In the genomic region with DNA sequence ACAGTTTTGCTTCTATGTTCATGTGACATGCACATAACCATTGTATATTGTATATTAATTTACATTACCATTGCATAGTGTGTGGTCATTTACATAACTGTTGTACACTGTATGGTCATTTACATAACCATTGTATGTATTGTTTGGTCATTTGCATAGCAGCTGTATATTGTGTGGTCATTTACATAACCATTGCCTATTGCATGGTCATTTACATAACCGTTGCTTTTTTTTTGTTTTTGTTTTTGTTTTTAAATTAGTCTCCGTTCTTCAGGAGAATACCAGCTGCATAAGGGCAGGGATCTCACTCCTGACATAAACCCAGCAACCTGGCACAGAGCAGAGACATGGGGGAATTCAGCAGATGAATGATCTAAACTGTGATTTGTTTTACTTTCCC, we compare ENCODE assay signal across 26 mouse cellular contexts.
DNase-seq lines count a peak whose midpoint lies in the region; ATAC-seq and TF ChIP-seq lines count a peak whose summit lies in the region.
"Had no signal": no experiment of that assay in that cellular context is flagged by ENCODE, and none has a peak within 500 bp of the region (broad histone marks: within the 10 kb centered on the region; RNA-seq: fewer than 3 reads in every experiment).

No protein-coding gene starts in this region.

- peak; percentile 52 for DNase-seq in forebrain, embryonic 14.5 days (ENCODE audit: low spot score)
- DNase-seq in forebrain, embryonic 11.5 days (ENCODE audit: low spot score), result no peak
- DNase-seq in midbrain, postnatal 0 days (ENCODE audit: low spot score), result no peak
- DNase-seq in R1 (ENCODE audit: low read depth, low spot score), result peak; percentile 36
- DNase-seq in left cerebral cortex, adult 8-10 months (ENCODE audit: low spot score in 2 of 2), result no peak
- DNase-seq: adrenal gland, postnatal 25 days; cerebellum, adult 18-20 months; cerebellum, postnatal 10 days; gastrocnemius, postnatal 10 days; heart, postnatal 14 days; kidney, adult 2 months; kidney, postnatal 36 days; right cerebral cortex, adult 18-20 months; spleen, adult 18-20 months; thymus, postnatal 14 days had no signal

- H3K9ac ChIP-seq in forebrain, embryonic 14.5 days (ENCODE audit: low read length), result no peak overlapping the region
- H3K9ac ChIP-seq in forebrain, embryonic 11.5 days (ENCODE audit: low read length), result no peak overlapping the region
- no peak overlapping the region for H3K9ac ChIP-seq in midbrain, embryonic 12.5 days (replicated peaks)
- H3K9ac ChIP-seq in midbrain, postnatal 0 days (replicated peaks; ENCODE audit: low read length, poor library complexity, severe bottlenecking), result no peak overlapping the region
- no peak overlapping the region for H3K9ac ChIP-seq in forebrain, embryonic 16.5 days (replicated peaks; ENCODE audit: low read depth, low read length)
- H3K9ac ChIP-seq: embryonic facial prominence, embryonic 13.5 days; hindbrain, embryonic 15.5 days; intestine, embryonic 15.5 days; limb, embryonic 13.5 days; lung, embryonic 15.5 days had no signal

- H3K27me3 ChIP-seq in forebrain, embryonic 14.5 days (replicated peaks; ENCODE audit: control insufficient read depth, insufficient read depth, low read length), result no peaks in the 10 kb centered on the region
- no peaks in the 10 kb centered on the region for H3K27me3 ChIP-seq in forebrain, embryonic 11.5 days (ENCODE audit: control insufficient read depth, insufficient read depth, low read length)
- no peaks in the 10 kb centered on the region for H3K27me3 ChIP-seq in midbrain, embryonic 12.5 days
- H3K27me3 ChIP-seq in midbrain, postnatal 0 days (ENCODE audit: insufficient read depth, low read length), result no peaks in the 10 kb centered on the region
- no peaks in the 10 kb centered on the region for H3K27me3 ChIP-seq in forebrain, embryonic 16.5 days (replicated peaks; ENCODE audit: control insufficient read depth, insufficient read depth, low read length)
- H3K27me3 ChIP-seq: embryonic facial prominence, embryonic 13.5 days; hindbrain, embryonic 15.5 days; intestine, embryonic 15.5 days; limb, embryonic 13.5 days; lung, embryonic 15.5 days; Patski had no signal

- no peak overlapping the region for H3K4me2 ChIP-seq in forebrain, embryonic 14.5 days (ENCODE audit: low read length)
- H3K4me2 ChIP-seq in forebrain, embryonic 11.5 days (ENCODE audit: low read depth, low read length, severe bottlenecking), result no peak overlapping the region
- no peak overlapping the region for H3K4me2 ChIP-seq in midbrain, embryonic 12.5 days (replicated peaks)
- no peak overlapping the region for H3K4me2 ChIP-seq in midbrain, postnatal 0 days (ENCODE audit: low read depth, low read length, poor library complexity, severe bottlenecking)
- H3K4me2 ChIP-seq in forebrain, embryonic 16.5 days (ENCODE audit: low read length), result no peak overlapping the region
- H3K4me2 ChIP-seq: embryonic facial prominence, embryonic 13.5 days; hindbrain, embryonic 15.5 days; intestine, embryonic 15.5 days; limb, embryonic 13.5 days; liver, embryonic 11.5 days; lung, embryonic 15.5 days had no signal

- no peaks in the 10 kb centered on the region for H3K4me1 ChIP-seq in forebrain, embryonic 14.5 days (ENCODE audit: control insufficient read depth, insufficient read depth, low read length)
- H3K4me1 ChIP-seq in forebrain, embryonic 11.5 days (replicated peaks; ENCODE audit: control insufficient read depth, insufficient read depth, low read length), result no peaks in the 10 kb centered on the region
- H3K4me1 ChIP-seq in midbrain, embryonic 12.5 days, result no peaks in the 10 kb centered on the region
- H3K4me1 ChIP-seq in midbrain, postnatal 0 days (ENCODE audit: insufficient read depth, low read length), result no peaks in the 10 kb centered on the region
- H3K4me1 ChIP-seq in forebrain, embryonic 16.5 days (replicated peaks; ENCODE audit: control insufficient read depth, insufficient read depth, low read length), result no peaks in the 10 kb centered on the region
- H3K4me1 ChIP-seq: embryonic facial prominence, embryonic 13.5 days; hindbrain, embryonic 15.5 days; intestine, embryonic 15.5 days; limb, embryonic 13.5 days; lung, embryonic 15.5 days had no signal

- WGBS in forebrain, embryonic 14.5 days, result 60% methylated on average over 2 of the region's 2 CpGs
- WGBS in forebrain, embryonic 11.5 days, result 88% methylated on average over 2 of the region's 2 CpGs
- 79% methylated on average over 2 of the region's 2 CpGs for WGBS in midbrain, embryonic 12.5 days
- 62% methylated on average over 2 of the region's 2 CpGs for WGBS in midbrain, postnatal 0 days
- 46% methylated on average over 2 of the region's 2 CpGs for WGBS in forebrain, embryonic 16.5 days

- no peaks in the 10 kb centered on the region for H3K36me3 ChIP-seq in forebrain, embryonic 14.5 days (ENCODE audit: control insufficient read depth, insufficient read depth, low read length)
- no peaks in the 10 kb centered on the region for H3K36me3 ChIP-seq in forebrain, embryonic 11.5 days (ENCODE audit: control insufficient read depth, insufficient read depth, low read length)
- H3K36me3 ChIP-seq in midbrain, embryonic 12.5 days, result no peaks in the 10 kb centered on the region
- H3K36me3 ChIP-seq in midbrain, postnatal 0 days (ENCODE audit: insufficient read depth, low read length), result no peaks in the 10 kb centered on the region
- no peaks in the 10 kb centered on the region for H3K36me3 ChIP-seq in forebrain, embryonic 16.5 days (ENCODE audit: control insufficient read depth, insufficient read depth)
- H3K36me3 ChIP-seq: embryonic facial prominence, embryonic 13.5 days; hindbrain, embryonic 15.5 days; intestine, embryonic 15.5 days; limb, embryonic 13.5 days; lung, embryonic 15.5 days had no signal

- peak; percentile 91 for ATAC-seq in forebrain, embryonic 14.5 days
- no peak for ATAC-seq in forebrain, embryonic 11.5 days (replicated peaks; ENCODE audit: low FRiP score)
- ATAC-seq in midbrain, embryonic 12.5 days (ENCODE audit: low FRiP score, low read depth), result peak; percentile 65
- ATAC-seq in midbrain, postnatal 0 days (ENCODE audit: low FRiP score), result no peak
- peak; percentile 77 for ATAC-seq in forebrain, embryonic 16.5 days
- ATAC-seq: intestine, embryonic 15.5 days; Patski had no signal

- no peak overlapping the region for H3K27ac ChIP-seq in forebrain, embryonic 14.5 days (ENCODE audit: low read depth, low read length)
- no peak overlapping the region for H3K27ac ChIP-seq in forebrain, embryonic 11.5 days (ENCODE audit: low read depth, low read length)
- no peak overlapping the region for H3K27ac ChIP-seq in midbrain, embryonic 12.5 days (replicated peaks)
- H3K27ac ChIP-seq in midbrain, postnatal 0 days (ENCODE audit: low read depth, low read length), result no peak overlapping the region
- H3K27ac ChIP-seq in forebrain, embryonic 16.5 days (ENCODE audit: low read length), result no peak overlapping the region
- H3K27ac ChIP-seq: embryonic facial prominence, embryonic 13.5 days; hindbrain, embryonic 15.5 days; intestine, embryonic 15.5 days; layer of hippocampus, adult 2 months; left cerebral cortex, adult 2 months; limb, embryonic 13.5 days; lung, embryonic 15.5 days had no signal

- no peaks in the 10 kb centered on the region for H3K9me3 ChIP-seq in forebrain, embryonic 14.5 days (replicated peaks; ENCODE audit: control insufficient read depth, low read length)
- H3K9me3 ChIP-seq in forebrain, embryonic 11.5 days (ENCODE audit: control insufficient read depth, low read length), result no peaks in the 10 kb centered on the region
- no peaks in the 10 kb centered on the region for H3K9me3 ChIP-seq in midbrain, embryonic 12.5 days
- no peaks in the 10 kb centered on the region for H3K9me3 ChIP-seq in midbrain, postnatal 0 days (ENCODE audit: low read length)
- H3K9me3 ChIP-seq in forebrain, embryonic 16.5 days (ENCODE audit: control insufficient read depth, low read length), result no peaks in the 10 kb centered on the region; the same call in 1 of the 2 replicates
- H3K9me3 ChIP-seq: embryonic facial prominence, embryonic 13.5 days; hindbrain, embryonic 15.5 days; intestine, embryonic 15.5 days; lung, embryonic 15.5 days had no signal

- TF ChIP-seq CTCF in midbrain, postnatal 0 days (IDR thresholded peaks at IDR 0.05), result no peak

- H3K4me3 ChIP-seq in forebrain, embryonic 14.5 days (ENCODE audit: low read depth, low read length), result no peak overlapping the region
- H3K4me3 ChIP-seq in forebrain, embryonic 11.5 days (ENCODE audit: low read depth, low read length), result no peak overlapping the region
- H3K4me3 ChIP-seq in midbrain, embryonic 12.5 days, result no peak overlapping the region
- no peak overlapping the region for H3K4me3 ChIP-seq in midbrain, postnatal 0 days (ENCODE audit: low read depth, low read length)
- no peak overlapping the region for H3K4me3 ChIP-seq in forebrain, embryonic 16.5 days (replicated peaks; ENCODE audit: low read length)
- H3K4me3 ChIP-seq: embryonic facial prominence, embryonic 13.5 days; hindbrain, embryonic 15.5 days; intestine, embryonic 15.5 days; layer of hippocampus, adult 2 months; left cerebral cortex, adult 2 months; limb, embryonic 13.5 days; lung, embryonic 15.5 days had no signal

Comparison
In these comparisons a context has a peak if more than half of its experiments do, and no peak if none do; other contexts are left out.
1. ATAC-seq: peak in forebrain, embryonic 14.5 days (single experiment), midbrain, embryonic 12.5 days (single experiment) and forebrain, embryonic 16.5 days (single experiment); none in forebrain, embryonic 11.5 days (single experiment) and midbrain, postnatal 0 days (single experiment).
2. DNase-seq: peak in forebrain, embryonic 14.5 days (single experiment) and R1 (single experiment); none in forebrain, embryonic 11.5 days (single experiment), midbrain, postnatal 0 days (single experiment) and left cerebral cortex, adult 8-10 months (0 of 2).